Comparison of ENCODE assay signal across 8 mouse cellular contexts in the genomic region with DNA sequence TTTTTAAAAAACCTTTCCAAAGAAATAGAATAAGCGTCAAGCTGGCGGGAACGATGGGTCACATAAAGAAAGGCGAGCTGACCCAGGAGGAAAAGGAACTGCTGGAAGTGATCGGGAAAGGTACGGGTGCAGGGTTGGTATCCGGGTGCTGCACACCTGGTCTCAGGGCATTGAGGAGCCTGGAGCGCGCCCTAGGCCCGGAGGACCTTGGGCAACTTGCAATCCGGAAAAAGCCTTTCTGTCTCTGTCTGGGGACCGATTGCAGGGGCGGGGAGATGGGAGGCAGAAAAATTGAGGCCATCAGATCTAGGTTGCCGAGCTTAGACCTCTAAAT. TPM values are rescaled to one million over a fixed set of nuclear protein-coding genes. Genes with fewer than 3 reads are reported as not detected.
DNase-seq lines count a peak whose midpoint lies in the region; ATAC-seq and TF ChIP-seq lines count a peak whose summit lies in the region.

No protein-coding gene starts in this region.

- H3K9ac ChIP-seq in kidney, embryonic 14.5 days (ENCODE audit: low read depth, low read length) = peak overlapping the region; percentile 91
- H3K9ac ChIP-seq in hindbrain, embryonic 11.5 days (ENCODE audit: low read depth, low read length) = peak overlapping the region; percentile 94

- peaks cover 21% of the 10 kb centered on the region; the same call in 1 of the 2 replicates for H3K4me1 ChIP-seq in kidney, embryonic 14.5 days (ENCODE audit: control insufficient read depth, insufficient read depth, low read length)
- H3K4me1 ChIP-seq in bone marrow, adult 2 months (ENCODE audit: control insufficient read depth, insufficient read depth, low read length) = peaks cover 4% of the 10 kb centered on the region; the same call in 1 of the 2 replicates
- H3K4me1 ChIP-seq in hindbrain, embryonic 11.5 days (replicated peaks; ENCODE audit: control insufficient read depth, insufficient read depth, low read length) = peaks cover 3% of the 10 kb centered on the region; the same call in 1 of the 2 replicates

- WGBS in kidney, embryonic 14.5 days = 2% methylated on average over 14 of the region's 14 CpGs
- WGBS in bone marrow, adult 2 months = under 1% methylated on average over 14 of the region's 14 CpGs
- under 1% methylated on average over 14 of the region's 14 CpGs for WGBS in hindbrain, embryonic 11.5 days

- DNase-seq in kidney, postnatal 4 days = no peak
- no peak for DNase-seq in hindbrain, embryonic 11.5 days (ENCODE audit: low spot score)
- no peak for DNase-seq in layer of hippocampus, adult 9-10 months (ENCODE audit: low spot score)
- no peak for DNase-seq in gastrocnemius, adult 8-10 months (ENCODE audit: low spot score in 2 of 2)
- DNase-seq in kidney, adult 18-20 months = no peak

- no peak for TF ChIP-seq CTCF in bone marrow, adult 2 months (IDR thresholded peaks at IDR 0.05; ENCODE audit: control insufficient read depth, insufficient read depth, low read length)

- peak overlapping the region; percentile 84 for H3K4me2 ChIP-seq in kidney, embryonic 14.5 days (replicated peaks; ENCODE audit: low read depth, low read length)
- H3K4me2 ChIP-seq in hindbrain, embryonic 11.5 days (replicated peaks; ENCODE audit: low read depth, low read length) = peak overlapping the region; percentile 71

- no peaks in the 10 kb centered on the region for H3K9me3 ChIP-seq in kidney, embryonic 14.5 days (ENCODE audit: control insufficient read depth, low read length)
- no peaks in the 10 kb centered on the region for H3K9me3 ChIP-seq in hindbrain, embryonic 11.5 days (ENCODE audit: control insufficient read depth, low read length)

- H3K36me3 ChIP-seq in kidney, embryonic 14.5 days (ENCODE audit: control insufficient read depth, insufficient read depth, low read length) = no peaks in the 10 kb centered on the region
- no peaks in the 10 kb centered on the region for H3K36me3 ChIP-seq in hindbrain, embryonic 11.5 days (ENCODE audit: control insufficient read depth, insufficient read depth, low read length)

- no peaks in the 10 kb centered on the region for H3K27me3 ChIP-seq in kidney, embryonic 14.5 days (ENCODE audit: control insufficient read depth, insufficient read depth, low read length)
- no peaks in the 10 kb centered on the region for H3K27me3 ChIP-seq in hindbrain, embryonic 11.5 days (ENCODE audit: control insufficient read depth, insufficient read depth, low read length)

- ATAC-seq in kidney, embryonic 14.5 days (ENCODE audit: low FRiP score, low TSS enrichment) = peak; percentile 61
- ATAC-seq in hindbrain, embryonic 11.5 days (ENCODE audit: low FRiP score) = peak; percentile 48
- peak; percentile 26 for ATAC-seq in megakaryocyte, adult 5-6 weeks (ENCODE audit: poor library complexity, severe bottlenecking)

- TF ChIP-seq POLR2A in bone marrow, adult 2 months (IDR thresholded peaks at IDR 0.05; ENCODE audit: borderline replicate concordance, control insufficient read depth, low read depth, low read length) = no peak

- peak overlapping the region; percentile 94 for H3K27ac ChIP-seq in kidney, embryonic 14.5 days (ENCODE audit: low read depth, low read length)
- H3K27ac ChIP-seq in bone marrow, adult 2 months (ENCODE audit: control insufficient read depth, insufficient read depth, low read depth, low read length, poor library complexity) = peak overlapping the region; percentile 57
- peak overlapping the region; percentile 79 for H3K27ac ChIP-seq in hindbrain, embryonic 11.5 days (ENCODE audit: low read depth, low read length)

- peak overlapping the region; percentile 58 for H3K4me3 ChIP-seq in kidney, embryonic 14.5 days (ENCODE audit: low read length)
- H3K4me3 ChIP-seq in bone marrow, adult 2 months (replicated peaks; ENCODE audit: control insufficient read depth, low read depth, low read length) = peak overlapping the region; percentile 84
- peak overlapping the region; percentile 94 for H3K4me3 ChIP-seq in hindbrain, embryonic 11.5 days (ENCODE audit: low read depth, low read length)

RNA-seq across cellular contexts. Expression of gene Ankmy2, which starts 0.4 kb away (rescaled TPM):
- polyA plus RNA-seq in kidney, embryonic 14.5 days (2014; fragmentation: Nextera tagmentation; extraction: Ambion mirVana) = 29.0 and 36.4 TPM in 2 replicates
- polyA plus RNA-seq in bone marrow, adult 2 months (2011; ENCODE audit: insufficient read depth, insufficient read length, low replicate concordance, missing spikeins) = 6.9 and 15.3 TPM in 2 replicates
- polyA plus RNA-seq in hindbrain, embryonic 11.5 days (2014; fragmentation: Nextera tagmentation; extraction: Ambion mirVana) = 32.0 and 34.0 TPM in 2 replicates
- total RNA-seq in megakaryocyte, adult 5-6 weeks (2015) = 13.8 and 15.5 TPM in 2 replicates
- 17.2 and 21.6 TPM in 2 replicates for total RNA-seq in megakaryocyte, adult 5-6 weeks (2017)
- 1 to 10 TPM; 4.0 to 6.6 (median 5.7) TPM for total RNA-seq in gastrocnemius, adult 8-10 months (2022)

RNA-seq across cellular contexts. Expression of gene Bzw2, which starts 0.6 kb away (rescaled TPM):
- polyA plus RNA-seq in kidney, embryonic 14.5 days (2014; fragmentation: Nextera tagmentation; extraction: Ambion mirVana) = 243 and 256 TPM in 2 replicates
- 25.9 and 26.6 TPM in 2 replicates for polyA plus RNA-seq in bone marrow, adult 2 months (2011; ENCODE audit: insufficient read depth, insufficient read length, low replicate concordance, missing spikeins)
- polyA plus RNA-seq in hindbrain, embryonic 11.5 days (2014; fragmentation: Nextera tagmentation; extraction: Ambion mirVana) = 325 and 331 TPM in 2 replicates
- total RNA-seq in megakaryocyte, adult 5-6 weeks (2015) = 26.5 and 30.0 TPM in 2 replicates
- total RNA-seq in megakaryocyte, adult 5-6 weeks (2017) = 20.0 and 24.5 TPM in 2 replicates
- 100 to 1,000 TPM in 3 of 4 experiments, 10 to 100 TPM in 1; 96.8 to 117 (median 106) TPM for total RNA-seq in gastrocnemius, adult 8-10 months (2022)
